Mouse (Mus musculus) frontal cortex, adult 2 months (tissue): Measurements from ENCODE around the gene Ugt3a2. TPM values are rescaled to one million over a fixed set of nuclear protein-coding genes. Genes with fewer than 3 reads are reported as not detected.

Experiments
- DNase-seq, 2 experiments: peaks; one replicate each; pipeline ENCODE4 v3.0.0; 2022; ENCODE audit warnings: low spot score in 1 of 2; ENCODE audit errors: extremely low spot score in 1 of 2
- polyA plus RNA-seq: library from polyadenylated mRNA; depleted of rRNA; stranded (reverse); fragments of >200 nt; gene quantifications from 2 replicates; pipeline ENCODE4 v1.2.3, GENCODE M21; 2012; rRNA removed

Ugt3a2 gene
- 0.06 TPM in 1 of 2 replicates, not detected in the other for polyA plus RNA-seq

DNA sequence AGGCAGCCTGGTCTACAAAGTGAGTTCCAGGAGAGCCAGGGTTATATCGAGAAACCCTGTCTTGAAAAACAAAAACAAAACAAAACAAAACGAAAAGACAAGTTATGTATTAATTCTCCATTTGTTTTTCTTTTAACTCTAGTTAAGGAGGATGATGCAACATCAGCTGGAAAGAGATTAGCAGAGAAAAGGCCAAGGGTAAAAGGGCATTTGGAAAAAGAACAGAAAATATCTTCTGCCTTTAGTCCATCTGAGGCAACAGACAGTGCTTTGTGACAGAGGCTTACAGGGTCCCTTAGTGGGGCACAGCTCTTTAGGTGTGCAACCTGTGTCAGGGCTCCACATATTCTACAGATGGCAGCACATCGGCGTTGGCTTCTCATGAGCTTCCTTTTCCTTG lies at the start of gene Ugt3a2:
Ugt3a2 (plus strand) TSS at position 210 of the 400 bp plus-strand sequence.
- no peak for DNase-seq

- no peak for DNase-seq
Measured at GRCm38 (mm10) chr15:9289660-9290059, 45.7 kb upstream of the Ugt3a2 start.

DNA sequence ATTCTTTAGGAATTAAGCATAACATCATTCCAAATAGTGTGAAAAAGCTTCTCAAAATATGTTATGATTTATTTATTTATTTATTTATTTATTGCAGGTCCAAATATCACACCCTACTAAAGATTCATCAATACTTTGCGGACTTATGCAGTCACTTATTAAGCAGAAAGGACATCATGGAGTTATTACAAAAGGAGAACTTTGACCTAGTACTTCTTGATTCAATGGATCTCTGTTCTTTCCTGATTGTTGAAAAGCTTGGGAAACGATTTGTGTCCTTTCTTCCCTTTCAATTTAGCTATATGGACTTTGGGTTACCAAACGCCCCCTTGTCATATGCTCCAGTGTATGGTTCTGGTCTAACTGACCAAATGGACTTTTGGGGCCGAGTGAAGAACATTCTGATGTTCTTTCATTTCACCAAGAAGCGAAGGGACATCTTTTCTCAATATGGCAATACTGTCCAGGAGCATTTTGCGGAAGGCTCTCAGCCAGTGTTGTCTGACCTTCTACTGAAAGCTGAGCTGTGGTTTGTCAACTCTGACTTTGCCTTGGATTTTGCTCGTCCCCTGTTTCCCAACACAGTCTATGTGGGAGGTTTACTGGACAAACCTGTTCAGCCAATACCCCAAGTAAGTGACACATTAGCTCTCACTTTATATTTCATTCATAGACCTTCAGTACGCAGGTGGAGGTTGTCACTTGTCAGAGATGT lies 29.2 kb upstream of the Ugt3a2 start:
- no peak for DNase-seq

GRCm38 (mm10) chr15:9334596-9334995 lies 754 bp upstream of the Ugt3a2 start:
- DNase-seq: no peak

GRCm38 (mm10) chr15:9336616-9337015 lies 1.3 kb downstream of the Ugt3a2 start:
- DNase-seq: no peak

DNA sequence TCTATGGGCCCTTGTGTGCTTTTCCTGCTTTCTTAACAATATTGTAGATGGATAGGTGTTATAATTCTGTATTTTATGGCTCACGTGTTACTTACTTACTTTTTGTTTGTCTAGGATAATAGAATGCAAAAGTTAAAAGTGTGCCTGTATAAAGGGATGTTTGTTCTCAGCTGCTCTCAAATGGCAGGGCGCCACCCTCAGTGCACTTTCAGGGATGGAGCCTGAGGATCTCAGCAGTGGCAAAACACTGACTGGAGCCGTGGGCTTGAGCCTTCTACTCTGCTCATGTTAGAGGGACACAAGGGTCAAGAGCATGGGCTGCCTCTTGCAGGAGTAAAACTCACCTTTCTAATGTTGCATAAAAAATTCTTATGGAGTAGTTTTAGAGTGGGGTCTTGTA lies 1.7 kb downstream of the Ugt3a2 start:
- no peak for DNase-seq

DNA sequence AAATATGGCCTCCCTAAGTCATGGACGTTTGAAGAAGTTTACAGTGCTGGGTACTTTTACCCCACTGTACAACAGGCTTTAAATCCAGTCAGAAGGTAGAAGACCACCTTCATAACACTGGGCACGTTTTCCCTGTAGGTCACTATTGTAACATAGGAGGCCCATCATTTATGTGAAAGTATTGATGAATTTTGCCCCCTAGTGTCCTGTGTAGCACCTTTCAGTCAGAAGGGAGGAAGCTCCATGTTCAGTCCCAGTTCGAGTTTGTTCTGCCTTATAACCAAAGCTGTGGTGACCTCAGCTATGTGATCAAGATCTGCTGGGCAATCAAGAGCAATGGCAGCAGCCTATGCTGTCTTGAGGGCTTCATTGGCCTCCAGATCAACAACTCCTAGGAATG lies 13.4 kb downstream of the Ugt3a2 start:
- no peak for DNase-seq

DNA sequence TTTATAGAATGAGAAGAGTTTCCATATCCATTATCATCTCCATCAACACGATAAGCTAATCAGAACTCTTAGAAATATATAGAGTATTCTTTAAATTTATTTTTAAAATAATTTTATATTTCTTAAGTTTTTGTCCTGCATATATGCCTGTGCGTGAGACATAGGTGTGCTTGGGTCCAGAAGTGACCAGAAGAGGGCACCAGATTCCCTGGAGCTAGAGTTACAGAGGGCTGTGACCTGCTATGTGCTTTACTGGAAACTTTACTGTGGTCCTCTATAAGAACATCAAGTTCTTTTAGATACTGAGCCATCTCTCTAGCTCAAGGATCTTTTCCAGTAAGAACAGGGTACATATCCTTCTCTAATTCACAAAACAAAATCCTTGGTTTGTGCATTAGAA lies 27.5 kb downstream of the Ugt3a2 start:
- DNase-seq: no peak

DNA sequence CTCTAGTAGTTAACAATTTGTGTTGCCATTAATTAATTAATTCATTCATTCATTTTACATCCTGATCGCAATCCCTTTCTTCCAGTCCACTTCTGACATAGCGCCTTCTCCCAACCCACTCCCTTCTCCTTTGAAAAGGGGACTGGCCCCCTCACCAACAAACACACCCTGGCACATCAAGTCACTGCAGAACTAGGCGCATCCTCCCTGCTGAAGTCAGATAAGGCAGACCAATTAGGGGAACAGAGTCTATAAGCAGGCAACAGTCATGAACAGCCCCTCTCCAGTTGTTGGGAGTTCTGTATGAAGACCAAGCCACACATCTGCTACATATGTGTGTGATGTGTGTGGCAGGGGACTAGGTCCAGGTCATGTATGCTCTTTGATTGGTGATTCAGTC lies 33.4 kb downstream of the Ugt3a2 start:
- DNase-seq: no peak

DNA sequence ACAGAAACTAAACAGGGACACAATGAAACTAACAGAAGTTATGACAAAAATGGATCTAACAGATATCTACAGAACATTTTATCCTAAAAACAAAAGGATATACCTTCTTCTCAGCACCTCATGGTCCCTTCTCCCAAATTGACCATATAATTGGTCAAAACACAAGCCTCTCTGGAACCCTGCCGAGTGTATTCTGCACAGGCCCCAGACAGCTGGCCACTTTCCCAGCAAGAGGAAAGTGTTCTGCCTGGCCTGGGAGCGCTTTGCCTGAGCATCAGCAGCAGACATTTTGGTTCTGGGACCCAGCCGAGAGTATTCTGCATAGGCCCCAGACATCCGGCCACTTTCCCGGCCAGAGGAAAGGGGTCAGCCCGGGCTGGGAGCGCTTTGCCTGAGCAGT lies 40.9 kb downstream of the Ugt3a2 start:
- DNase-seq: no peak

DNA sequence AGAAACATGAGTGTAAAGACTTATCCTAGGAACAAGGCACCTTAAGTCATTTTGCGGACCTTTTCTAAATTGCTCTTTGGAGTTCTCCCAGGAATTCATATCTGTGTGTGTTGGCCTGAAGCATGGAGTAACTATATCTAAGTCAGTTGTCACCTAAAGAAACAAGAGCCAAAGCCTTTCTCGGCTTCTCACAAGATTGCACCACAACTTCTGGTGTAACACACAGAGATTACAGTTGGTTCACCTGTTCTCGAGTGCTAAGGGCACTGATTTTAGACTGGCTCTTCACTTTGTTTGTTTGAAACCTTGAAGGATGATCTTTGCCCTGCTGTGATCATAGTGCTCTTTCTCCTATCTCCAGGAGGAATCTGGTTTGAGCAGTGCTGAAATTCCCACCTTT lies 74.1 kb downstream of the Ugt3a2 start:
- no peak for DNase-seq

Other genes with a start within 250 kb of the Ugt3a2 start
- 20.2 and 21.3 TPM in 2 replicates for gene Lmbrd2, start 195.0 kb upstream of the Ugt3a2 start, polyA plus RNA-seq
- gene Skp2, start 180.1 kb upstream of the Ugt3a2 start, polyA plus RNA-seq: 4.7 and 4.8 TPM in 2 replicates
- gene Ugt3a1, start 58.7 kb upstream of the Ugt3a2 start, polyA plus RNA-seq: not detected in 2 replicates
- gene Capsl, start 100.5 kb downstream of the Ugt3a2 start, polyA plus RNA-seq: 3.0 and 3.3 TPM in 2 replicates
- gene Il7r, start 194.6 kb downstream of the Ugt3a2 start, polyA plus RNA-seq: 0.24 and 0.27 TPM in 2 replicates